Mouse (Mus musculus) frontal cortex, adult (tissue): Measurements from ENCODE around the gene Marveld2.

Experiments used
- ATAC-seq: cut with Nextera tagmentation; 2 replicates; pipeline ENCODE4 v1.9.2; 2017; ENCODE audit warnings: mild to moderate bottlenecking, moderate library complexity, mixed read lengths; ENCODE audit not compliant: low TSS enrichment

The Marveld2 gene

GRCm38 (mm10) chr13:100600317-100600716 lies 16.5 kb downstream of the Marveld2 start:
- no peak for ATAC-seq

GRCm38 (mm10) chr13:100597284-100597683 lies 19.5 kb downstream of the Marveld2 start:
- ATAC-seq: no peak

- no peak for ATAC-seq
Observed at GRCm38 (mm10) chr13:100595552-100595885, 21.3 kb downstream of the Marveld2 start.

GRCm38 (mm10) chr13:100594838-100595551 lies 21.8 kb downstream of the Marveld2 start:
- no peak for ATAC-seq

- ATAC-seq: peak; percentile 64; the same call in 1 of the 2 replicates
Observed at GRCm38 (mm10) chr13:100594041-100594792, 22.6 kb downstream of the Marveld2 start.

- no peak for ATAC-seq
Observed at GRCm38 (mm10) chr13:100588646-100589045, 28.1 kb downstream of the Marveld2 start.

- no peak for ATAC-seq
Observed at GRCm38 (mm10) chr13:100582144-100582543, 34.6 kb downstream of the Marveld2 start.

- 0 out of 2 replicates have a peak, but pooled peaks have one; percentile 41 for ATAC-seq
Observed at GRCm38 (mm10) chr13:100581701-100582100, 35.1 kb downstream of the Marveld2 start.

- ATAC-seq: no peak
Observed at GRCm38 (mm10) chr13:100579951-100580350, 36.8 kb downstream of the Marveld2 start.

GRCm38 (mm10) chr13:100579220-100579619 lies 37.6 kb downstream of the Marveld2 start:
- no peak for ATAC-seq

GRCm38 (mm10) chr13:100575950-100576349 lies 40.8 kb downstream of the Marveld2 start:
- no peak for ATAC-seq

- no peak for ATAC-seq
Observed at GRCm38 (mm10) chr13:100570713-100571112, 46.1 kb downstream of the Marveld2 start.

- ATAC-seq: no peak
Observed at GRCm38 (mm10) chr13:100568359-100568758, 48.4 kb downstream of the Marveld2 start.

- no peak for ATAC-seq
Observed at GRCm38 (mm10) chr13:100559449-100559848, 57.3 kb downstream of the Marveld2 start.

- ATAC-seq: no peak
Observed at GRCm38 (mm10) chr13:100557011-100557410, 59.8 kb downstream of the Marveld2 start.

GRCm38 (mm10) chr13:100553042-100553437 lies 63.7 kb downstream of the Marveld2 start:
- ATAC-seq: peak; percentile 34

GRCm38 (mm10) chr13:100552369-100553041 lies 64.3 kb downstream of the Marveld2 start, which contains the start of gene Ocln:
TSS of gene Ocln (minus strand) at chr13:100552718.
- ATAC-seq: peak; percentile 64

GRCm38 (mm10) chr13:100552009-100552368 lies 64.8 kb downstream of the Marveld2 start:
- peak; percentile 70 for ATAC-seq

- ATAC-seq: no peak
Observed at GRCm38 (mm10) chr13:100551371-100552008, 65.3 kb downstream of the Marveld2 start.

GRCm38 (mm10) chr13:100547269-100547668 lies 69.5 kb downstream of the Marveld2 start:
- no peak for ATAC-seq
